Mouse (Mus musculus): ENCODE measurements at regions not wholly inside any gene's neighbourhood (a gene's known extent, or its start where the extent isn't known, plus 50 kb on each side); places are given as distances from the start of the nearest gene placed in this dataset.

DNA sequence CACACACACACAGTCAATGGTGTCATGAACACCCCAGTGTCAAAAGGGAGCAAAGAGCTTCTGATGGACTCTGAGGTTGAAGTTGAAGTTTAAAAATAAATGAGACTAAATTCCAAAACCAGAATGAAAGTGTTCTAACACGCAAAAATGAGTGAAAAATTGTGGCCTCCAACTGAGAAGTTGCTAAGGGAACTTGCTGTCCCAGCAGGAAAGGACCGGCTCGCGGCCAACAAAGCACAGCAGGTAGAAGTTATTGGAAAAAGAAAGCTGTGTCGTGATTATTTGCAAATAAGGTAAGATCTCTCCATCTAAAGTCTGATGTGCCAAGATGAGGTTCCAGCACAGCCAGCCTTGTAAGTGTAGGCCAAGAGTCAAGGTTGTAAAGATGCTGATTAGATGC, 169.7 kb downstream of the Nrp2 start:
- H3K4me3 ChIP-seq (replicated peaks): no peak overlapping the region
- H3K4me2 ChIP-seq: no peak overlapping the region
- no peaks in the 10 kb centered on the region for H3K36me3 ChIP-seq (replicated peaks)
- H3K4me1 ChIP-seq: no peaks in the 10 kb centered on the region
- no peak overlapping the region for H3K9ac ChIP-seq
- peaks cover 24% of the 10 kb centered on the region for H3K27me3 ChIP-seq
- 80% methylated on average over 5 of the region's 5 CpGs for WGBS
- no peaks in the 10 kb centered on the region for H3K9me3 ChIP-seq
- H3K27ac ChIP-seq: no peak overlapping the region
- no peak for ATAC-seq (ENCODE audit: low FRiP score)

DNA sequence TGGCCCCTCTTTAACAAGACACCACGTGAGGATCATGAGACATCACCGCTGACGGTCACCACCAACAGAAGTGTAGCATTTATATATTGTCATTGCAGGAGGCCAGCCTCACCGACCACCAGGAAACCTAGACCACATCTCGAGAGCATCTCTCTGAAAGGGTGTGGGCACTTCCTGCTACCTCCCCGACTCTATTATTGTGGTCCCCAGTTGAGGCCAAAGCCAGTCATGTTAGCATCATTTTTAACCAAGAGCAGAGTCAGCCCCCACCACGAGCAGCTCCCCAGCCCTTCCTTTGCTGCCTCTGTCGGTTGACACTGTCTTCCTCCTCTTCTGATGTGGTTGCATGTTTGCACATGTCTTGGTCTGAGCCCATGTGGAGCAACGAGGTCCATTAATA, 172.5 kb downstream of the Nrp2 start:
- Histone ChIP-seq H3K4me1 (0 out of 2 replicates have a peak, but pooled peaks cover under 1% of the 10 kb centered on the region), H3K9me3 (no peaks in the 10 kb centered on the region), H3K36me3 (replicated peaks) (no peaks in the 10 kb centered on the region), H3K27me3 (peaks cover 37% of the 10 kb centered on the region), H3K4me2 (no peak overlapping the region), H3K9ac (no peak overlapping the region), H3K4me3 (replicated peaks) (no peak overlapping the region), H3K27ac (no peak overlapping the region)
- 77% methylated on average over 9 of the region's 9 CpGs for WGBS
- no peak for ATAC-seq (ENCODE audit: low FRiP score)

DNA sequence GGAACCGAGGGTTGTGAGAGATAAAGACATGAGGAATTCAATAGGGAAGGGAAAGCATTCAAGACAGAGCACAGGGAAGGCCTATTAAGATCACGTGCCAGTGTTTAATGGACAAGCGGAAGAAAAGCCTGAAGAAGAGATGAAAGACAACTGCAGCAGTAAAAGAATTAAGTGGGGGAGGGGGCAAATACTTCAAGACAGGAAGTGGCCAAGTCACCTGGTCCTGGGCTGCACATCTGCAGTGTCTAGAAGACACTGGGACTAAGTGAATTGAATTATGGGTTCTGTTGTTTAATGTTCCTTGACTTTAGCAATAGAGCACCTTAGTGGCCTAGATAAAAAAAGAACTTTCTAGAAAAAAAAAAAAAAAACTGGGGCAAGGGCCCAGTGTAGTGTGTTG, 173.6 kb downstream of the Nrp2 start:
- ATAC-seq (ENCODE audit: low FRiP score): no peak
- Histone ChIP-seq H3K4me2 (no peak overlapping the region), H3K27ac (no peak overlapping the region), H3K27me3 (peaks cover 37% of the 10 kb centered on the region), H3K36me3 (replicated peaks) (no peaks in the 10 kb centered on the region), H3K4me1 (peaks cover 7% of the 10 kb centered on the region; the same call in 1 of the 2 replicates), H3K4me3 (replicated peaks) (no peak overlapping the region), H3K9ac (no peak overlapping the region), H3K9me3 (no peaks in the 10 kb centered on the region)
- 53% methylated on average over 3 of the region's 3 CpGs for WGBS

DNA sequence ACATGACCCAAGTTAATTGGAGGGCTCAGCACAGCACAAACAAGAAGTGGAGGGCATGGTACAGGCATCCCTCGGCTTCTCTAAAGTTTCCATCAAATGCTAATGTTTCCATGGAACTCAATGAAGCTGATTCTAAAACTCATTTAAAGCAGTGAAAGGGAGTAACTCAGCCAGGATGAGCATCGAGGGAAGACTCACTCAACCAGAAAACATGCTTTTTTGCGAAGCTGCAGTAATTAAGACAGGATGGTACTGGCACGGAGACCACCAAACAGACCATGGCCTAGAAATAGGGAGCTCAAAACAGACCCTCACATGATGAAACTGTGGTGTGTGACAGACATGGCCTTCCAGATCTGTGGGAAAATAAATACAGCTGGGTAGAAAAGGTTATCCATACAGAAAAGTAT, 177.8 kb downstream of the Nrp2 start:
- H3K27me3 ChIP-seq: peaks cover 56% of the 10 kb centered on the region
- H3K27ac ChIP-seq: no peak overlapping the region
- WGBS: 6% methylated on average over 4 of the region's 4 CpGs
- H3K4me3 ChIP-seq (replicated peaks): no peak overlapping the region
- H3K4me2 ChIP-seq: no peak overlapping the region
- ATAC-seq (ENCODE audit: low FRiP score): peak; percentile 77; the same call in 1 of the 2 replicates
- H3K9me3 ChIP-seq: no peaks in the 10 kb centered on the region
- H3K4me1 ChIP-seq: peaks cover 7% of the 10 kb centered on the region; the same call in 1 of the 2 replicates
- H3K9ac ChIP-seq: no peak overlapping the region
- H3K36me3 ChIP-seq (replicated peaks): no peaks in the 10 kb centered on the region

DNA sequence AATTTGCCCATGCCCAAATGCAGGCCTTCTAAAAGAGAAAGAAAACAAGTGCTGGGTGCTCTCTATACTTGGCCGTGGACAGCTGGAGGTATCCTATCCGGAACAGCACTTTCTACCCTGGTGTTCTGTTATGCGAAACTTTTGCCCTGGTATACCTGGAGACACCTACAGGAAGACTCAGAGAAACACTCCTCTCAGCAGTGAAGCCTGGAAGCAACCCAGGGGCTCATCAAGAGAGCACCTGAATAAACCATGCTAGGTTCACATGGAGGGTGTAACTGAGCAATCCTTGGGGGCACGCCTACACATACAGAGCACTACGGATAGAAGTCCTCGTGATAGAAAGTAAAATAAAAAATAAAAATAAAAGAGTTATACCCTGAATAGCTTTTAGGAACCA, 178.4 kb downstream of the Nrp2 start:
- Histone ChIP-seq H3K4me3 (replicated peaks) (no peak overlapping the region), H3K4me1 (peaks cover 7% of the 10 kb centered on the region; the same call in 1 of the 2 replicates), H3K27me3 (peaks cover 52% of the 10 kb centered on the region), H3K9me3 (no peaks in the 10 kb centered on the region), H3K36me3 (replicated peaks) (no peaks in the 10 kb centered on the region), H3K27ac (no peak overlapping the region), H3K4me2 (no peak overlapping the region), H3K9ac (no peak overlapping the region)
- ATAC-seq (ENCODE audit: low FRiP score): no peak
- 83% methylated on average over 6 of the region's 6 CpGs for WGBS

DNA sequence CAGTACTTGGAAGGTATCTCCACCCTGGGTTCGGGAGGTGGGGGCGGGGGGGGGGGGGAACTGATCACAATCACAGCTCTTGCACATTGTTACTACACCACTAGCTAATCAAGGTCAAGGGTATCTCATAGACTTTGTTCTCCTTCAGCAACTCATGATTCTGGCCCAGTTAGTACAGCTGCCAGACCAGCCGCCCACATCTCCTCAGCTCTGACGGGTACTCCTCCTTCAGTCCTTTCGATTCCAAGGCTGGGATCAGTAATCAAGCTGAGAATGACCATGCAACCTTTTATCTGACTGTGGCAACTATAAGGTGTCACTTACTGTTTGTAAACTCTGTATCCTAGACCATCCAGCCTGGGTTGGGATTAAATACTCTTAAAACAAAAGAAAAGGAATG, 178.9 kb downstream of the Nrp2 start:
- no peak for ATAC-seq (ENCODE audit: low FRiP score)
- no peak overlapping the region for H3K4me2 ChIP-seq
- no peak overlapping the region for H3K27ac ChIP-seq
- WGBS: 87% methylated on average over 5 of the region's 5 CpGs
- H3K4me1 ChIP-seq: peaks cover 7% of the 10 kb centered on the region; the same call in 1 of the 2 replicates
- no peaks in the 10 kb centered on the region for H3K9me3 ChIP-seq
- H3K27me3 ChIP-seq: peaks cover 49% of the 10 kb centered on the region
- H3K36me3 ChIP-seq (replicated peaks): no peaks in the 10 kb centered on the region
- no peak overlapping the region for H3K4me3 ChIP-seq (replicated peaks)
- no peak overlapping the region for H3K9ac ChIP-seq

DNA sequence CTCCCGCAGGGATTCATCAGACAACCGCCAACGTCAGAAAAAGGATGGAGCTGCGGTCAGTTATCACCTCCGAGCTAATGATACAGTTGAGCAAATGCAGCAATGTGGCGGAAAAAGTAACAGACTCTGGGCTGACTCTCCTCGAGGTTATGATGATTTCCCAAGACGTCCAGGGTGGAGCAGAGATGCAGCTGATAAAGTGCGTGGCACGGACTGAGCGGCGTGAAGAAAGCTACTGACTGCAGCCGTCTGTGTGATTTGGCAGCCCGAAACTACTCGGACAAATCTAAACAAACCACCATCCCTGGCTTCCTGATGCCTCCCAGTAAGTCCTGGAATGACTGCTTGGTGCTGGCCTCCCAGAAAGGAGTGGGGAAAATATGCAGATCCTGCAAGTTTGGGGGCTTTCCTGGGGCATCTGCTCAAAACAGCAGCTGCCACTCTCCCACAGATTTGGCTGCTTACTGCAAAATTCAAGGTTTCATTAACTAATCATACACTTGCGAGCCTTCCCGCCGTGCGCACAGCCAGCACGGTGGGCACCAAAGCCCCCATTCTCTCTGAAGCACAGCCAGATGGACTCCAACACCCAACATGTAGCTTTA, 181.9 kb downstream of the Nrp2 start:
- no peak for ATAC-seq (ENCODE audit: low FRiP score)
- Histone ChIP-seq H3K4me2 (no peak overlapping the region), H3K27me3 (peaks cover 37% of the 10 kb centered on the region), H3K9ac (no peak overlapping the region), H3K4me3 (replicated peaks) (no peak overlapping the region), H3K9me3 (no peaks in the 10 kb centered on the region), H3K36me3 (replicated peaks) (no peaks in the 10 kb centered on the region), H3K27ac (no peak overlapping the region), H3K4me1 (peaks cover 7% of the 10 kb centered on the region; the same call in 1 of the 2 replicates)
- WGBS: 83% methylated on average over 20 of the region's 20 CpGs

DNA sequence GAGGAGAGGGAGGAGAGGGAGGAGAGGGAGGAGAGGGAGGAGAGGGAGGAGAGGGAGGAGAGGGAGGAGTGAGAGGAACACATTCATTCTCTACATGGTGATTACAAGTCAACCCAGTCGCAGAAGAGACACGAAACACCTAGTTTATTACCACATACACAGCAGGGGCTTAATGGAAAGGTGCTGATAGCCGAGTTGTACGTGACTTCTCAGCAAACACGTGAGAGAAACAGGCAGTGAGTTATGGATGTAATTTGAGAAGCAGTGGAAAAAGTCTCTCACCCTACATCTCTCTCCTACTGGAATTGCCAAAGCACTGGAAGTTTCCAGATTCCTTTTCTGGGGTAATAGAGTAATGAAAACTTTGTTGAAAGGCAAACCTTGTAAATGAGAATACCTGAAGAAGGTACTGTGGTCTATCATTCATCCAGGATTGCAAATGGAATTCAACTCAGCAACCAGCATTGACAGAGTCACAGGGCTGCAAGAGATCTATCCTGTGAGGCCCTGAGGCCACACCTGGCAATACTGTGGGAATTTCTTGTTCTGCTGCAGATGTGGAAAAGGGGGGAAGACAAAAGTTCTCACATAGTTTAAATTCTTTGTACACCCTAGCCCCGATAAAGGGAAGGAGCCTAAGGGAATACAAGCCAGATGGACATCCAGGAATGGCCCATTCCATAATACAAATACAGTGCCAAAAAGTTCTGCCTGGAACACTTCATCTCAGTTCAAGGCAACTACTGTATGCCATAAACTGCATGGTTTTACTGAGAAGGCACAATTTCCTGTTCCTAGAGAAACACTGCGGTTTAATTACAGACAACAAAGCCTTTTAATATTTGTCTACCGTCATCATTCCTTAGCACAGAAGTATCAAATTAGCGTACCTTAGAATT, 184.7 kb downstream of the Nrp2 start:
- ATAC-seq (ENCODE audit: low FRiP score): no peak
- 0 out of 2 replicates have a peak, but pooled peaks cover 2% of the 10 kb centered on the region for H3K9me3 ChIP-seq
- H3K4me3 ChIP-seq (replicated peaks): no peak overlapping the region
- H3K4me1 ChIP-seq: no peaks in the 10 kb centered on the region
- peaks cover 31% of the 10 kb centered on the region for H3K27me3 ChIP-seq
- 81% methylated on average over 9 of the region's 9 CpGs for WGBS
- H3K9ac ChIP-seq: no peak overlapping the region
- H3K27ac ChIP-seq: no peak overlapping the region
- no peaks in the 10 kb centered on the region for H3K36me3 ChIP-seq (replicated peaks)
- H3K4me2 ChIP-seq: no peak overlapping the region

DNA sequence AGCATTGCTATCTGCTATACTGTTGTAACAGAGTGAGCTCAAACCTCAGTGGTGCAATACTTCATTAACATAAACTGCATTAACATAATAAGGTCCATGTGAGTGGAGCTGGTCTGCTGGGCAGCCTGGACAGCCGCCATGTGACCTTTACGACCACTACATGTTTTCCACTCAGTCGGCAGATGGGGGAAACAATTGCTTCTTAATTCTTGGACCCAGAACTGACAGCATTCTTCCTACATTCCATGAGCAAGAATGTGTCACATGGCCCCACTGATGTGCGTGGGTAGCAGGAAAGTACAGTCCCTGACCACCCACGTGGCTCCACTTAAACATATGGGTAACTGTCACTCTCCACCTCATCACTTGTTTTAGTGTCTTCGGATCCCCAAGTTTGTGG, 198.3 kb downstream of the Nrp2 start:
- H3K27me3 ChIP-seq: no peaks in the 10 kb centered on the region
- WGBS: 70% methylated on average over 6 of the region's 6 CpGs
- H3K36me3 ChIP-seq (replicated peaks): no peaks in the 10 kb centered on the region
- H3K4me3 ChIP-seq (replicated peaks): no peak overlapping the region
- no peaks in the 10 kb centered on the region for H3K9me3 ChIP-seq
- H3K4me2 ChIP-seq: no peak overlapping the region
- H3K27ac ChIP-seq: no peak overlapping the region
- H3K9ac ChIP-seq: no peak overlapping the region
- ATAC-seq (ENCODE audit: low FRiP score): no peak
- peaks cover 24% of the 10 kb centered on the region for H3K4me1 ChIP-seq

DNA sequence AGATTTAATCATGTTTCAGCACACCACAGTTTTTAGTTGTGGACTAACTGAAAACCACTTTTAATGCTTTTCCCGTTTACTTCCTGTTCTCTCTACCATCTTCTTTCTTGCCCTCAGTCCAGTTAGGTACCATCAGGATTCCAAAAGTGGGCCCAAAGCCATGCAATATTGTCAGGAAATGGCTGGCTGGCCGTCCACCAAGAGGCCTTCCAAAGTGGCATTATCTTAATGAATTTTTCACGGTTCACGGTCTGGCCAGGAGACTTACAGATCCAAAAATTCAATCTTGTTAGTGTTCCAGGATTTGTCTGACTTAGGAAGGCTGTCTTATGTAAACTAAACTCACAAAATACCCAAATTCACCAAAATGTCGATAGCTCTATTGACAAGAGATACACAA, 198.8 kb downstream of the Nrp2 start:
- no peak for ATAC-seq (ENCODE audit: low FRiP score)
- H3K36me3 ChIP-seq (replicated peaks): no peaks in the 10 kb centered on the region
- 88% methylated on average over 5 of the region's 5 CpGs for WGBS

DNA sequence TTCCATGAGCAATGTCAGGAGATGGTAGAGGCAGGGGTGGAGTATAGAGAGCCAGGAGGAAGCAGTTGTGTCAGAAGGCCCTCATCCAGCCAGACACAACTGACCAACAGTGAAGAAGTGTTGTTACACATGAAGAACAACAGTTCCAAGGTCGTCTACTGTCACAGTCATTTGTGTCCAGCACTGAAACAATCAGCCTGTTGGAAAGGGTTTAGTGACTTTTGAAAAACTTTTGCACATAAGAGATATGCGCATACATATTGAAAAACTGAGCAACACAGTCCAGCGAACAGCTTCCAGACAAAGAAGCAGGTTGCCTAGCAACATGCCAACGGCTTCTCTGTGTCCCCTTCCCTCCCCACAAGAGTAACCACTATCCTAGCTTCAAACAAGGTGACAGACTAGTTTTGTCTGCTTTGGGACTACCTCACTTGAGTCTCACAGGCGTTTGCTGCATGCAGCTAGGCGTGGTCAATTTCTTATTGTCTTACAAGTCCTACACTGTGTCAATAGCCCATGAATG, 199.9 kb downstream of the Nrp2 start:
- no peaks in the 10 kb centered on the region for H3K9me3 ChIP-seq
- H3K4me2 ChIP-seq: no peak overlapping the region
- no peaks in the 10 kb centered on the region for H3K27me3 ChIP-seq
- H3K36me3 ChIP-seq (replicated peaks): no peaks in the 10 kb centered on the region
- WGBS: 54% methylated on average over 6 of the region's 6 CpGs
- no peak overlapping the region for H3K27ac ChIP-seq
- H3K4me1 ChIP-seq: peaks cover 24% of the 10 kb centered on the region
- no peak overlapping the region for H3K4me3 ChIP-seq (replicated peaks)
- no peak overlapping the region for H3K9ac ChIP-seq
- ATAC-seq (ENCODE audit: low FRiP score): no peak

More for the DNA sequence above, 198.8 kb downstream of the Nrp2 start:
- no peak overlapping the region for H3K4me3 ChIP-seq (replicated peaks)
- H3K9me3 ChIP-seq: no peaks in the 10 kb centered on the region
- no peaks in the 10 kb centered on the region for H3K27me3 ChIP-seq
- no peak overlapping the region for H3K27ac ChIP-seq
- peaks cover 24% of the 10 kb centered on the region for H3K4me1 ChIP-seq
- H3K4me2 ChIP-seq: no peak overlapping the region
- no peak overlapping the region for H3K9ac ChIP-seq

DNA sequence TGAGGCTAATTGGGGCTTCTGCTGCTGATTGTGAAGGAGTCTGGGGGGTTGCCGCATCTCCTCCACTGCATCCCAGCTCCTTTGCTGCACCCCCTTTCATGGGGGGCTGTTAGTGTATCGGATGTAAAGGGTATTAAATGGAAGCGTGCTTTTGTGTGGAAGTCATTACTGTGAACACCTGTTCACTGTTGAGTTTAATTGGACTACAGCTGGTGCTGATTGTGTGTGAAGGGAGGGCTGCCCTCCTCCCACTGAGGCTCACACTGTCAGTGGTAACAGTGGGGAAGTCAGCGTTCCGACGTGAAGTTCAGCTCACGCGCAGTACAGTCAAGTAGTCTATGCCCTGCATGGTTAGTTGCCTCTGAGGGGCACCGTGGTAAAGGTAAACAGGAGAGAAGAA, 202.7 kb downstream of the Nrp2 start:
- Histone ChIP-seq H3K4me1 (peaks cover 28% of the 10 kb centered on the region), H3K36me3 (replicated peaks) (no peaks in the 10 kb centered on the region), H3K4me2 (no peak overlapping the region), H3K9ac (no peak overlapping the region), H3K27ac (no peak overlapping the region), H3K27me3 (0 out of 2 replicates have a peak, but pooled peaks cover 5% of the 10 kb centered on the region), H3K9me3 (no peaks in the 10 kb centered on the region), H3K4me3 (replicated peaks) (no peak overlapping the region)
- ATAC-seq (ENCODE audit: low FRiP score): peak; percentile 47; the same call in 1 of the 2 replicates
- WGBS: 31% methylated on average over 9 of the region's 9 CpGs

Data from forebrain, embryonic 12.5 days (tissue).